ENCODE assay signal across 15 mouse cellular contexts in the genomic region with DNA sequence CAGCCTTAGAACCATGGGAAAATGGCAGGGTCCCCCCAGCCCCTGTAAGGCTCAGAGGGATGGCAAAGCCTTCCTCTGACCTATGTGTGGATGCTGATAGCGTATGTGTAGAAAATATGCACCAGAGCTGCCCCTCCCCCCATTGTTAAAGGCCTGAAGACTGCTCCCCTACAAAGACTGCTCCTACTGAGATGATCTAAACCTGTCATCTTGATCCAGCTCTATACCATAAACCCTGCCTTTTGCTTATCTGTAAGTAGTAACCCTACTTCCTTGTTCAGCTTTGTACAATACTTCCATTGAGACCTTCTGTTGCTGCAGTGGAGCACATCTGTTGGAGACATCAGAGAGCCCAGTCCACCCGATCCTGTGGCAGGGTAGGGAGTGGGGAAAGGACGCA.
"Had no signal": no experiment of that assay in that cellular context is flagged by ENCODE, and none has a peak within 500 bp of the region (broad histone marks: within the 10 kb centered on the region; RNA-seq: fewer than 3 reads in every experiment).

No protein-coding gene starts in this region.

- H3K27me3 ChIP-seq: kidney, embryonic 15.5 days; liver, embryonic 13.5 days; megakaryocyte, embryonic 14.5 days; stomach, embryonic 15.5 days had no signal

- H3K36me3 ChIP-seq: kidney, embryonic 15.5 days; liver, embryonic 13.5 days; stomach, embryonic 15.5 days had no signal

- H3K9ac ChIP-seq: kidney, embryonic 15.5 days; liver, embryonic 13.5 days; stomach, embryonic 15.5 days had no signal

- H3K9me3 ChIP-seq: kidney, embryonic 15.5 days; liver, embryonic 13.5 days; megakaryocyte, embryonic 14.5 days; stomach, embryonic 15.5 days had no signal

- H3K4me2 ChIP-seq: kidney, embryonic 15.5 days; liver, embryonic 13.5 days; midbrain, embryonic 11.5 days; stomach, embryonic 15.5 days had no signal

- DNase-seq: kidney, adult 11 months; kidney, adult 8-10 months; kidney, postnatal 10 days; kidney, postnatal 36 days; layer of hippocampus, adult 9-11 months; liver, embryonic 13.5 days; lung, adult 2 months; midbrain, embryonic 14.5 days; spleen, adult 18-20 months; thymus, postnatal 36 days had no signal

- H3K27ac ChIP-seq: kidney, embryonic 15.5 days; liver, embryonic 13.5 days; macrophage; stomach, embryonic 15.5 days had no signal

- H3K4me3 ChIP-seq: kidney, embryonic 15.5 days; liver, embryonic 13.5 days; megakaryocyte, embryonic 14.5 days; stomach, embryonic 15.5 days had no signal

- H3K4me1 ChIP-seq: kidney, embryonic 15.5 days had no signal
